Mouse (Mus musculus) liver, adult 2 months (tissue): ENCODE measurements around the gene Clec4e.

Source experiments
- CTCF ChIP-seq: fragments of 200-500 bp; IDR thresholded peaks from 2 replicates; pipeline ENCODE4 v1.5.1; 2011; ENCODE audit warnings: low read depth, low read length, control low read depth
- POLR2A ChIP-seq: fragments of 200-500 bp; IDR thresholded peaks from 2 replicates; pipeline ENCODE4 v1.6.1; 2011; ENCODE audit warnings: low read length, control low read depth; ENCODE audit not compliant: insufficient read depth; ENCODE audit errors: extremely low read depth

DNA sequence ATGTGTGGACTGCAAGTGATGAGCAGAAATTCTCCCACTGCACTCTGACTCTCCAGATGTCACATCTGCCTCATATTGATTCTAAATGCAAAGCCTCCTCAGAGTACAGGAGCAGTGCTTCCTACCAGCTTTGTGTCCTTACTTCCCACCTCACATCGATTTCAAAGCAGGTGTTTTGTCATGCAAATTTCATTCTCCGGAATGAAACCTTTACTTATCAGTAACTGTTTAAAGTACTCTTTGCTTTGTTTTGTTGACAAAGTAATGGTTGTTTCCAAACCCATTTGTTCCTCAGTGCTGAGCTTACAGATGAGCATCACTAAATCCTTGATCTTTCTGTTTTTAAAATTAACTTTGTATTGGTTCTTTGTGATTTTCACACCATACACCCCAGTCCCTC, 42.8 kb upstream of the Clec4e start:
- no peak for TF ChIP-seq POLR2A
- no peak for TF ChIP-seq CTCF
